Mouse (Mus musculus) hindbrain, embryonic 16.5 days (tissue): ENCODE measurements at regions not wholly inside any gene's neighbourhood (a gene's known extent, or its start where the extent isn't known, plus 50 kb on each side); places are given as distances from the start of the nearest gene placed in this dataset.
"Not testable (repeated sequence)": the region's sequence is repeated elsewhere in the genome, so short reads cannot be mapped to it uniquely, and the experiment has no call there.

Experiments used
- ATAC-seq: fragments of 200-750 bp; cut with Nextera tagmentation; 2 replicates; pipeline ENCODE4 v1.8.0; 2017; ENCODE audit warnings: moderate TSS enrichment, moderate library complexity
- H3K27ac ChIP-seq: fragments of 300-500 bp; sonication (generic); 2 replicates; pipeline ENCODE4 v1.5.1; 2014; ENCODE audit warnings: low read depth, mild to moderate bottlenecking, control low read depth, low read length, moderate library complexity
- H3K27me3 ChIP-seq: fragments of 300-500 bp; sonication (generic); replicated peaks from 2 replicates; pipeline ENCODE4 v1.6.1; 2014; ENCODE audit warnings: low read length; ENCODE audit not compliant: control insufficient read depth, insufficient read depth
- H3K36me3 ChIP-seq: fragments of 300-500 bp; sonication (generic); 2 replicates; pipeline ENCODE4 v1.6.1; 2014; ENCODE audit warnings: mild to moderate bottlenecking, low read length, moderate library complexity, mixed read lengths; ENCODE audit not compliant: control insufficient read depth, insufficient read depth
- H3K4me1 ChIP-seq: fragments of 300-500 bp; sonication (generic); 2 replicates; pipeline ENCODE4 v1.6.1; 2014; ENCODE audit warnings: low read depth, low read length; ENCODE audit not compliant: control insufficient read depth, insufficient read depth
- H3K4me2 ChIP-seq: fragments of 300-500 bp; sonication (generic); 2 replicates; pipeline ENCODE4 v1.6.1; 2014; ENCODE audit warnings: mild to moderate bottlenecking, low read length, control low read depth, moderate library complexity
- H3K4me3 ChIP-seq: fragments of 300-500 bp; sonication (generic); 2 replicates; pipeline ENCODE4 v1.5.1; 2014; ENCODE audit warnings: mild to moderate bottlenecking, low read length, control low read depth, moderate library complexity
- H3K9ac ChIP-seq: fragments of 300-500 bp; sonication (generic); 2 replicates; pipeline ENCODE4 v1.6.1; 2014; ENCODE audit warnings: low read depth, mild to moderate bottlenecking, control low read depth, low read length, moderate library complexity
- H3K9me3 ChIP-seq: fragments of 300-500 bp; sonication (generic); 2 replicates; pipeline ENCODE4 v1.6.1; 2014; ENCODE audit warnings: mild to moderate bottlenecking, low read length, moderate library complexity; ENCODE audit not compliant: control insufficient read depth
- WGBS: fragments of 180-500 bp; shearing (Covaris S2); extraction: QIAGEN DNeasy Blood & Tissue Kit; methylation state at CpG from one replicate; pipeline ENCODE4 v1.1.7; 2014; 5-methylcytosine and 5-hydroxymethylcytosine counted together

DNA sequence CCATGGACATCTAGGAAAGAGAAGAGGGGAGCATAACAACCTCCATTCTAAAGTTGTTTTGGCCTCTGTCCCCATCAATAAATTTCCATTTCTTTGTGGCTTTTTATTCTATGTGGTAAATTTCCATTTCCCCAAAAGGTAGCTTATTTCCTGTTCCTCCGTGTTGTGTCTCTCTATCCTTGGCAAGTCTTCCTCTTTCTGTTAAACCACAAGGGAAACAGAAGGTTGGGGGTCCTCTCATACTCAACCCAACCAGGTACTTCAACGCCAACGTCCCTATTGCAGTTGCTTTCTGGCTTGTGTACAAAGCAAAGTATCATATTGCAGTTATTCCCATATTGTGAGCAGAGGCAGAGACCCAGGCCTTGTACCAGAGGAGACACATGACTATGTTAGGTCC is 434.7 kb upstream of the Pdcd1 start:
- H3K27me3 ChIP-seq, result no peaks in the 10 kb centered on the region
- H3K4me1 ChIP-seq, result no peaks in the 10 kb centered on the region
- H3K36me3 ChIP-seq, result no peaks in the 10 kb centered on the region
- no peak for ATAC-seq
- 84% methylated on average over 3 of the region's 3 CpGs for WGBS
- no peak overlapping the region for H3K27ac ChIP-seq
- no peaks in the 10 kb centered on the region for H3K9me3 ChIP-seq
- H3K4me3 ChIP-seq, result no peak overlapping the region
- H3K4me2 ChIP-seq, result no peak overlapping the region
- no peak overlapping the region for H3K9ac ChIP-seq

DNA sequence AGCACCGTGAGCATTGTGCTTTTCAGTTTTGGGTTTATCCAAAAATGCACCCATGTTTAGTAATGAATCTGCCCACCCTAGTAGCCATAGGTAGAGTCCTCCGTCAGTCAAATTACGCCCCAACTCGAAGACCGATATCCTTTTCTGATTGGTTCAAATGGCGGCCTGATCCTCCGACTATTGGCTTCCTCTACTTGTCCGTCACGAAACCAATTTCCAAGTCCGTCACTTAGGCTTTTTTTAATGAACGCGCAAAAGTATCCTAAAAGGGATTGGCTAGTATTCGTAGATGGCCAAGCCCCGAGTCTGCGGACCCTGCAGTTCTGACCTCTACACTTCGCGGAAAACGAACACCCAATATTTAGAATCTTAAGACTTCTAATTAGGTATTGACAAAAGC is 417.5 kb upstream of the Pdcd1 start:
- not testable (repeated sequence) for H3K9me3 ChIP-seq
- peak; percentile 98 for ATAC-seq
- 98% methylated on average over 18 of the region's 18 CpGs for whole genome bisulfite sequencing

DNA sequence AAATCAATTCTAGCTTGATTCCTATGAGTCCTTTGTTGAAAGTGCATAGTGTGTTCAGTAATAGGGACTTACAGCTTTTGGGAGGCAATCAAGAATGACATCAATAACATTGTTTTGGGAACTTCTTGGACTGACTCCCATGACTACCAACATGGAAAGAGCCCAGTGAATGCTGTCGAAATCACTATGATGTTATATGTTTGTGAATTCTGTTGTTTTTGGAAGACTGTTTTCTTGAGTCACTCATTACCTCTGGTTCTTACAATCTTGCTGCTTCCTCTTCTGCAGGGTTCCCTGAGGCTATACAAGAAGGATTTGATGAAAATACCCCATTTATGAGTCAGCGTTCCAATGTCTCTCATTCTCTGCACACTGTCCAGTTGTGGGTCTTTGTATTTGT is 371.4 kb upstream of the Pdcd1 start:
- WGBS, result 95% methylated on average over 2 of the region's 2 CpGs
- Histone ChIP-seq H3K9me3 (no peaks in the 10 kb centered on the region), H3K36me3 (no peaks in the 10 kb centered on the region), H3K4me3 (no peak overlapping the region), H3K9ac (no peak overlapping the region), H3K27me3 (no peaks in the 10 kb centered on the region), H3K27ac (no peak overlapping the region), H3K4me1 (no peaks in the 10 kb centered on the region), H3K4me2 (no peak overlapping the region)
- ATAC-seq, result no peak

More for the DNA sequence above, 417.5 kb upstream of the Pdcd1 start:
- not testable (repeated sequence) for H3K36me3 ChIP-seq, H3K4me2 ChIP-seq, H3K27ac ChIP-seq, H3K9ac ChIP-seq, H3K27me3 ChIP-seq, H3K4me3 ChIP-seq, H3K4me1 ChIP-seq

DNA sequence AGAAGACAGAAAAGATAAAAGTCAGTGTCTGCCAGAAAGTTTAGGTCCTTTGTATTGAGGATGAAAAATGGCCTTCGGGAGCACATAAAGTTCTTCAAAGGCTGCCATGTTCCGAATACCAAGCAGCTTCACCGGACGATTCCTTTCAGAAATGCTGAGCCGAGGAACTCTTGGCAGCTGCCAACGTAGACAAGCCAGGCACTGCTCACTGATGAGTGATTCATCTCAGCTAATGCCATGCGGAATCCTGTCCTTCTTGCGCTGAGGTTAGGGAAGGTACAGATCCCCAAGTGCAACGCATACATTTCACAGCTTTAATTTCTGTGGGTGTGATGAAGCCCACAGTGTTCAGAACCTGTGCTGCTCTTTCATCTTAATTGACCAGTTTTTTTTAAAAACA is 360.7 kb upstream of the Pdcd1 start:
- peak; percentile 84 for ATAC-seq
- no peaks in the 10 kb centered on the region for H3K27me3 ChIP-seq
- no peaks in the 10 kb centered on the region for H3K36me3 ChIP-seq
- 31% methylated on average over 9 of the region's 9 CpGs for WGBS
- no peak overlapping the region for H3K4me3 ChIP-seq
- no peaks in the 10 kb centered on the region for H3K9me3 ChIP-seq
- peak overlapping the region; percentile 36; the same call in 1 of the 2 replicates for H3K4me2 ChIP-seq
- H3K27ac ChIP-seq, result no peak overlapping the region
- no peaks in the 10 kb centered on the region for H3K4me1 ChIP-seq
- no peak overlapping the region for H3K9ac ChIP-seq

DNA sequence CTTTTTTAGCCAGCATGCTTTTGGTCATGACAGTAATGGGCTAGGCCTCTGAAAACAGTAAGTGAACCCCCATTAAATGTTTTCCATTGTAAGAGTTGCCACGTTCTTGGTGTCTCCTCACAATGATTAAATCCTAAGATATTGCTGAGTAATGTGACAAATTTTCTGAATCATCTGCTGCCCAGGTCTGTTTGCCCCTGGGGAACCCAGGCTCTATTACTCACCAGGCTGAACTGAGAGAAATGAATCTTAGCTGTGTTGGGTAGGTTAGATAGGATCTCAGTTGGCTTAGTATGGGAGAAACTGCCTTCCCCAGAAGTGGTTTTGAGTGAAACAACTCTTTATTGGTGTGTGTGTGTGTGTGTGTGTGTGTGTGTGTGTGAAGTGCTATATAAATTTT is 314.3 kb upstream of the Pdcd1 start:
- no peak for ATAC-seq
- Histone ChIP-seq H3K4me3 (no peak overlapping the region), H3K27me3 (no peaks in the 10 kb centered on the region), H3K4me1 (no peaks in the 10 kb centered on the region), H3K9ac (no peak overlapping the region), H3K27ac (no peak overlapping the region), H3K9me3 (no peaks in the 10 kb centered on the region), H3K36me3 (no peaks in the 10 kb centered on the region), H3K4me2 (no peak overlapping the region)
- WGBS, result 89% methylated on average over 1 of the region's 1 CpGs

DNA sequence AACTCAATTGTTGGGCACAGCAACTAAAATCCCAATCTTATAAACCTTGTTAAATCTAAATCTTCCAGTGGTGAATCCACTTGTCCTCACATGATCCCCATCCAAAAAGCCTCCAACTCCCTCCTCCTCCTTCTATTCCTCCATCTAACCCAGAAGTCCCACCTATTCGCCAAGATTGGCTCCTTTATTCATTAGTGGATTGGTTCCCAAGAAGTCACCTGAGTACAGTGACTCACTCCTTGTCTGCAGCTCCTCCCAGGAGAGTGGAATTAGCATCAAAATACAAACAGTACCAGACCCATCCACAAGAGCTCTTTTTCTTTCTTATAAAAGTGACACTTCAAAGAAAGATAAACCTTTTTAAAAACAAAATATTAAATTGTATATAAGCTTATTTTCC is 304.6 kb upstream of the Pdcd1 start:
- H3K27me3 ChIP-seq, result no peaks in the 10 kb centered on the region
- no peaks in the 10 kb centered on the region for H3K9me3 ChIP-seq
- H3K4me3 ChIP-seq, result no peak overlapping the region
- WGBS, result 61% methylated on average over 1 of the region's 1 CpGs
- H3K4me1 ChIP-seq, result no peaks in the 10 kb centered on the region
- no peak overlapping the region for H3K9ac ChIP-seq
- H3K4me2 ChIP-seq, result no peak overlapping the region
- no peak overlapping the region for H3K27ac ChIP-seq
- ATAC-seq, result no peak
- H3K36me3 ChIP-seq, result no peaks in the 10 kb centered on the region

DNA sequence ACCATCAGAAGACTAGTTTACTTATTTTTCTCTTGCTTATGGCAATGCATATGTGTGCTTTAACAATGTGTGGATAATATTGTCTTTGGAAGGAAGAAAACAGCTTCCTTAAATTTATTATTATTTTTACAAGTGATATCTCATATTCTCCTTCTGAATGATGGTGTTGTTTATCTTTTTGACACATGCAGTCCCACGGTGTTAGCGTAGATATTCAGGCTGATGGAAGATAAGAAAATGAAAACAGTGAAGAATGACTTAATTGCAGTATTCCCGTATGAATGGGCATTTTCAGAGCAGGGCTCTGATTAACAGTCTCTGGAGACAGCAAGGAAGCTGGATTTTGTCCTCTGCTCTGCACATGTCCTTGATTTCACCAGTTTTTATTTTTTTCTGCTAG is 303.5 kb upstream of the Pdcd1 start:
- no peaks in the 10 kb centered on the region for H3K4me1 ChIP-seq
- no peak overlapping the region for H3K4me2 ChIP-seq
- no peaks in the 10 kb centered on the region for H3K36me3 ChIP-seq
- ATAC-seq, result 0 out of 2 replicates have a peak, but pooled peaks have one; percentile 20
- H3K9me3 ChIP-seq, result no peaks in the 10 kb centered on the region
- H3K27me3 ChIP-seq, result no peaks in the 10 kb centered on the region
- no peak overlapping the region for H3K4me3 ChIP-seq
- WGBS, result 53% methylated on average over 3 of the region's 3 CpGs
- no peak overlapping the region for H3K9ac ChIP-seq
- H3K27ac ChIP-seq, result no peak overlapping the region

DNA sequence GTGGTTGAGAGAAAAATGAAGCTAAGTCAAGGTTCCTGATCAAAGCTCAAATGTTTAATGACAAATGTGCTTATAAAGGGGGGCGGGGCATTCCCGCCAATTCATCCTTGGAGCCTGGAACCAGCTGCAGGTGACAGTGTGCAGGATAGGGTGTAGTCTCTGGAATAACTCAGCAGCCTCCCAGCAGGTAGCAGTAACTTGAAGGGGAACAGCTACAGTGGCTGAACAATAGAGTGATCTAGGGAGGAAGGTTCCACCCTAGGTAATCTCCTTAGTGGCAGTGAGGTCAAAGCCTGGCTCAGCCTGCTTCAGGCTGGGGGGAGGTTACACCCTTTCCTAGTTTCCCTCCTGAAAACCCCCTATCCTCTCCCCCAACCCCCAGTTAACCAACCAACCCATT is 290.2 kb upstream of the Pdcd1 start:
- H3K36me3 ChIP-seq, result no peaks in the 10 kb centered on the region
- no peaks in the 10 kb centered on the region for H3K9me3 ChIP-seq
- H3K4me3 ChIP-seq, result no peak overlapping the region
- H3K27me3 ChIP-seq, result no peaks in the 10 kb centered on the region
- H3K4me2 ChIP-seq, result no peak overlapping the region
- WGBS, result 94% methylated on average over 2 of the region's 2 CpGs
- H3K4me1 ChIP-seq, result no peaks in the 10 kb centered on the region
- no peak overlapping the region for H3K9ac ChIP-seq
- no peak for ATAC-seq
- no peak overlapping the region for H3K27ac ChIP-seq

DNA sequence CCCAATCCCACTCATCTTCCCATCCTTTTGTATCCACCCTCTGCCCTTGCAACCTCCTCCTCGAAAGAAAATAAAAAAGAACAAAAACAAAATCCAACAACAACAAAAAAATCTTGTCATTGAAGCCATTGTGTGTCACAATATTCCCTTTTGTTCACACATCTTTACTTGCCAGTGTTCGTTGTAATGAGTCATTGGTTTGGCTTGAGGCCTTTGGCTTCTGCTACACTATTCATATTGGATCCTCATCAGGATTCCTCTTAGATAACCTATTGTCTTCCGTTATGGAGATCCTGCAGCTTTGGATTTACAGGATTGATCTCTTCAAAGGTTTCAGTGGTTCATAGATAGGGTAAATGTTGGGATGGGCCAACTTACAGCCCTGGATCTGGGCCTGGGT is 288.9 kb upstream of the Pdcd1 start:
- Histone ChIP-seq H3K36me3 (no peaks in the 10 kb centered on the region), H3K9ac (no peak overlapping the region), H3K4me1 (no peaks in the 10 kb centered on the region), H3K9me3 (no peaks in the 10 kb centered on the region), H3K4me2 (no peak overlapping the region), H3K27ac (no peak overlapping the region), H3K4me3 (no peak overlapping the region), H3K27me3 (no peaks in the 10 kb centered on the region)
- ATAC-seq, result no peak
- WGBS, result 82% methylated on average over 3 of the region's 3 CpGs

DNA sequence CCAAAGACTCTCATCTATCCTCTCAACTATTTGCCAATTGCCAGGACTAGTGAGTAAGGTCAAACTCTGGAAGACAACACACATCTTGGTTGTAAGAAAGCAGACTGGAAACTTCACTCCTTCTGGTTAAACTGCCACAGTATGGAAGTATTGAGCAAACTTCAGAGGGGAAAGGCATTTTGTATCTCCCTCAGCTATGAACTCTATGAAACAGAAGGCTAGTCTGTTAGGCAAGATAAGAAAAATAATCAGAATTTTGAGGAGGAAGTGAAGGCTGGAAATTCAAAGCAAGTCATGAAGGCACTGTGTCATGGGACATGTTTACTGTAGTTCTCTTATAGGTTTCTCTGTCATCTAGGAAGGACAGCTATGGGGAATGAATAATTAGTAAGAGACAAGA is 265.7 kb upstream of the Pdcd1 start:
- H3K36me3 ChIP-seq, result no peaks in the 10 kb centered on the region
- ATAC-seq, result no peak
- no peak overlapping the region for H3K27ac ChIP-seq

More for the DNA sequence above, 265.7 kb upstream of the Pdcd1 start:
- Histone ChIP-seq H3K27me3 (no peaks in the 10 kb centered on the region), H3K4me1 (no peaks in the 10 kb centered on the region), H3K9ac (no peak overlapping the region), H3K9me3 (no peaks in the 10 kb centered on the region), H3K4me2 (no peak overlapping the region), H3K4me3 (no peak overlapping the region)
